Mouse (Mus musculus): Measurements from ENCODE around the gene Grap. TPM values are rescaled to one million over a fixed set of nuclear protein-coding genes. Genes with fewer than 3 reads are reported as not detected.

The Grap gene
- polyA plus RNA-seq, 1 experiment from 2014 or later: 5.9 TPM

DNA sequence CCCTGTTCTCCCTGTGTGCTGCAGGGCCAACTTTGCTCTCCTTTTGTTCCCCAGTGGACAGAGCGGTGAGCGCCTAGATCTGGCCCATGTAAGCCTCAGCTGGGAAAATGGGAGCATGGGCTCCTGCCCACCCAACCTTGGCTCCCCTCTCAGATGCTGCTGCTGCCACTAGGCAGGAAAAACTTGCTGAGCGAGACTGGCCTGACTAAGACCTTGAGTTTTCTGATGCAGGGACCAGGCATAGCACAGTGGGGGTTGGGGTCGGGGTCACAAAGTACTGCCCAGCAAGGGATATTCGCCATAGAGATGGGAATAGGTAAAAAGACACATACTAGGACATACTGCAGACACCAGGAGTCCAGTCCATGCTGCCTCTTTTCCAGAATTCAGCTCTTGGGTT lies 14.2 kb downstream of the Grap start:
- no peak overlapping the region for H3K27ac ChIP-seq (ENCODE audit: low read depth, low read length)
- H3K4me1 ChIP-seq (replicated peaks; ENCODE audit: control insufficient read depth, insufficient read depth, low read length): no peaks in the 10 kb centered on the region
- WGBS: 86% methylated on average over 5 of the region's 5 CpGs
- H3K27me3 ChIP-seq (ENCODE audit: control insufficient read depth, insufficient read depth, low read length): no peaks in the 10 kb centered on the region
- no peak overlapping the region for H3K9ac ChIP-seq (ENCODE audit: low read length)
- H3K36me3 ChIP-seq (ENCODE audit: control insufficient read depth, insufficient read depth, low read length): no peaks in the 10 kb centered on the region
- ATAC-seq (replicated peaks; ENCODE audit: low FRiP score): no peak
- no peaks in the 10 kb centered on the region for H3K9me3 ChIP-seq (ENCODE audit: control insufficient read depth, low read length)
- no peak for DNase-seq (ENCODE audit: low spot score)
- no peak overlapping the region for H3K4me3 ChIP-seq (ENCODE audit: low read depth, low read length)
- H3K4me2 ChIP-seq (ENCODE audit: low read depth, low read length, severe bottlenecking): no peak overlapping the region

DNA sequence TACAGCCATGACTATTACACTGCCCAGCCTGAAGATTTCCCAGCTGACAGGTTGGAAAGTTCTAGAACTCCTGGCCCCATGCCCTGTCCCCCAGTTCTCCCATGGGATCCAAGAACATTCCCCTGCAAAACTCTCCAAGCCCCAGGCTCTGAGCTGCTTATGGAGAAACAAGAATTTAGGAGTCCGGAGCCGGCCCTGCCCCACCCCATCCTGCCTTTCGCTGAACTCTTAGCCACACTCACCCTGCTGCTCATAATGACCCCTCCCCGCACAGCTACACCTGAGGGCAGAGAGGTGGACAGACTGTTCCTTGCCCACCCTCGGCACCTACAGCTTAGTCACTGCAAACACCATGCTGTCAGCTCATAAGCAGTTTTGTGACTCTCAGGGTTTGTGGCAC lies 14.7 kb downstream of the Grap start:
- Histone ChIP-seq H3K27me3 (ENCODE audit: control insufficient read depth, insufficient read depth, low read length) (no peaks in the 10 kb centered on the region), H3K36me3 (ENCODE audit: control insufficient read depth, insufficient read depth, low read length) (no peaks in the 10 kb centered on the region), H3K9ac (ENCODE audit: low read length) (no peak overlapping the region), H3K4me3 (ENCODE audit: low read depth, low read length) (no peak overlapping the region), H3K9me3 (ENCODE audit: control insufficient read depth, low read length) (no peaks in the 10 kb centered on the region), H3K4me2 (ENCODE audit: low read depth, low read length, severe bottlenecking) (no peak overlapping the region), H3K4me1 (replicated peaks; ENCODE audit: control insufficient read depth, insufficient read depth, low read length) (no peaks in the 10 kb centered on the region), H3K27ac (ENCODE audit: low read depth, low read length) (no peak overlapping the region)
- WGBS: 82% methylated on average over 5 of the region's 5 CpGs
- ATAC-seq (replicated peaks; ENCODE audit: low FRiP score) (no peak), DNase-seq (ENCODE audit: low spot score) (no peak)

DNA sequence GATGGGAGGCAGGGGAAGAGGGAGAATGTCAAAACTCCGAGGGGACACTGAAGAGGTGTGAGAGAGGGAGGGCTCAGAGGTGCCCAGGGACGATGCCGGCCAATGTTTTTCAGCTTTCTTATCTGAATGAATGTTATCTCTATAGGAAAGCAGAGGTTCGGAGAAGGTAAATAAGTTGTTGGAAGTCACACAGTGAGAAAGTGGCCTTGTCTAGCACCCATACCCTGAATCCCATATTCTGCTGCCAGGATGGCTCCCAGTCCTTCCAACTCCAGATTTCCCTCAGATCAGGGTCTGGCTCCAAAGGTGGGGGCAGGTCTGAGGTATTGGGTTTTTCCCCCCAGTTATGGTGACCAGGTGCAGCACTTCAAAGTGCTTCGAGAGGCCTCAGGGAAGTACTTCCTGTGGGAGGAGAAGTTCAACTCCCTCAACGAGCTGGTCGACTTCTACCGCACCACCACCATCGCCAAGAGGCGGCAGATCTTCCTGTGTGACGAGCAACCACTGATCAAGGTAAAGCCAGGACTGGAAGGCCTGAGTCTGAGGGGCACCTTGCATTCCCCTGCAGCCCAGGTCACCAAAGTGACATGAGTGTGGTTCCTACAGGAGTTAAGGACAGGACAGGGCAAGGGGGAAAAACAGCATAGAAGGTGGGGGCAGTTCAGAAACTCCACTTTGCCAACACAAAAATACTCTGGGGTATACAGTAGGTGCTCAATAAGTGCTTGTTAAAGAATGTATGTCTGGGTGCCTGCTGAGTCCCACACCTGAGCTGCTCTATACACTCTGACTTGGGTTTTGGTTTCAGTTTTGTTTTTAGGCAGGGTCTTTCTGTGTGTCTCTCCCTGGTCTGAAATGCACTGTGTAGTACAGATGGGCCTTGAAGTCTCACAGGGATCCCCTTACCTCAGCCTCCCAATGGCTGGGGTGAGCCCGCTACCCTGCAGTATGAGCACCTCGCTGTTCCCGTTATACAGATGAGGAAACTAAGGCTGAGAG lies 16.7 kb downstream of the Grap start:
- no peaks in the 10 kb centered on the region for H3K36me3 ChIP-seq (ENCODE audit: control insufficient read depth, insufficient read depth, low read length)
- no peak overlapping the region for H3K4me3 ChIP-seq (ENCODE audit: low read depth, low read length)
- DNase-seq (ENCODE audit: low spot score): no peak
- peaks cover 4% of the 10 kb centered on the region; the same call in 1 of the 2 replicates for H3K4me1 ChIP-seq (replicated peaks; ENCODE audit: control insufficient read depth, insufficient read depth, low read length)
- no peak overlapping the region for H3K4me2 ChIP-seq (ENCODE audit: low read depth, low read length, severe bottlenecking)
- 86% methylated on average over 14 of the region's 14 CpGs for WGBS
- H3K9ac ChIP-seq (ENCODE audit: low read length): no peak overlapping the region
- no peaks in the 10 kb centered on the region for H3K9me3 ChIP-seq (ENCODE audit: control insufficient read depth, low read length)
- H3K27ac ChIP-seq (ENCODE audit: low read depth, low read length): no peak overlapping the region
- no peak for ATAC-seq (replicated peaks; ENCODE audit: low FRiP score)
- no peaks in the 10 kb centered on the region for H3K27me3 ChIP-seq (ENCODE audit: control insufficient read depth, insufficient read depth, low read length)

DNA sequence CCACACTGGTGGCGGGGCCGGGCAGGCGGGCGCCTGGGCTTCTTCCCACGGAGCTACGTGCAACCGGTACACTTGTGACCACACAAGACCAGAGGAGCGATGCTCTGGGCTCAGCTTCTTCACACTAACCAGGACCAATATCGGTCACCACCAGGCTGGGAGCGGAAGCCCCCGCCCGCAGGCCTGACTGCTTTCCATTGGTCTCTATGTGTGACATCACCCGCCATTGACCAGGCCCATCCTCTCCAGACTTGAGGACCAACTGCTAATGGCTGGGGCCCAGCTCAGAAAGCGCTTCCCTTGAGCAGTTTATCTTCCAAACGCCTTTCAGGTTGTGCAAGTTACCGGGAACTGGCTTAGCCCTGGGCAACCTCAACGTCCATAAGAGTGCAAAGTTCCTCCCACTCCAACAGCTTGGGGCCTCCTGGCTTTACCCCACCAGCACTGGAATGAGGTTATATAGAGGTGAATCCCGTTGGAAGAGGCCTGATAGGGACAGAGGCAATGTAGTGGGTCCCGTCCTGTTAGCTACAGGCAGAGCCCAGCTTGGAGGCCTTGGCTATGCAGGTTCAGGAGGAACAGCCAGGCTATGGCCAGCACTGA lies 18.8 kb downstream of the Grap start:
- Histone ChIP-seq H3K4me3 (ENCODE audit: low read depth, low read length) (no peak overlapping the region), H3K27me3 (ENCODE audit: control insufficient read depth, insufficient read depth, low read length) (no peaks in the 10 kb centered on the region), H3K27ac (ENCODE audit: low read depth, low read length) (no peak overlapping the region), H3K9me3 (ENCODE audit: control insufficient read depth, low read length) (no peaks in the 10 kb centered on the region), H3K36me3 (ENCODE audit: control insufficient read depth, insufficient read depth, low read length) (no peaks in the 10 kb centered on the region), H3K4me2 (ENCODE audit: low read depth, low read length, severe bottlenecking) (no peak overlapping the region), H3K9ac (ENCODE audit: low read length) (no peak overlapping the region), H3K4me1 (replicated peaks; ENCODE audit: control insufficient read depth, insufficient read depth, low read length) (peaks cover 9% of the 10 kb centered on the region; the same call in 1 of the 2 replicates)
- no peak for DNase-seq (ENCODE audit: low spot score)
- WGBS: 64% methylated on average over 19 of the region's 19 CpGs
- no peak for ATAC-seq (replicated peaks; ENCODE audit: low FRiP score)

DNA sequence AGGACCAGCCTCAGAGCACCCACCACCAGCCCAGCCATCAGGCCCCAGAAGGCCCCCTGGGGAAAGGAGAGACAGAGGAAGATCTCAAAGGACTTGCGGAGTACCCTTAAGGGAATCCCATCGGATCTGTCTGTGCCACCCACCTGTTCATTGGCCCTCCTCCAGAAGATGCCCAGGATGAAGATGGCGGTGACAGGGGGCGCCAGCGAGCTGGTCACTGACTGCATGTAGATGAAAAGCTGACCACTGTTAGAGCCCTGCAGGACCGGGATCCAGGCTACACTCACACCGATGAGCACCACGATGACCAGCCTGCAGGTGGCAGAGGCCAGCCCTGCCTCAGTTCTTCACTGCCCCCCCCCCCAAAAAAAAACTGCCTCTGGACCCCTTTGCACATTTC lies 20.6 kb downstream of the Grap start:
- Histone ChIP-seq H3K9ac (ENCODE audit: low read length) (no peak overlapping the region), H3K27me3 (ENCODE audit: control insufficient read depth, insufficient read depth, low read length) (no peaks in the 10 kb centered on the region), H3K36me3 (ENCODE audit: control insufficient read depth, insufficient read depth, low read length) (no peaks in the 10 kb centered on the region), H3K4me2 (ENCODE audit: low read depth, low read length, severe bottlenecking) (no peak overlapping the region), H3K4me1 (replicated peaks; ENCODE audit: control insufficient read depth, insufficient read depth, low read length) (peaks cover 9% of the 10 kb centered on the region; the same call in 1 of the 2 replicates), H3K27ac (ENCODE audit: low read depth, low read length) (no peak overlapping the region), H3K4me3 (ENCODE audit: low read depth, low read length) (no peak overlapping the region), H3K9me3 (ENCODE audit: control insufficient read depth, low read length) (no peaks in the 10 kb centered on the region)
- WGBS: 31% methylated on average over 8 of the region's 8 CpGs
- ATAC-seq (replicated peaks; ENCODE audit: low FRiP score) (no peak), DNase-seq (ENCODE audit: low spot score) (peak; percentile 67)

- no peaks in the 10 kb centered on the region for H3K9me3 ChIP-seq (ENCODE audit: control insufficient read depth, low read length)
- H3K36me3 ChIP-seq (ENCODE audit: control insufficient read depth, insufficient read depth, low read length): no peaks in the 10 kb centered on the region
- H3K4me3 ChIP-seq (ENCODE audit: low read depth, low read length): no peak overlapping the region
- 25% methylated on average over 17 of the region's 19 CpGs for WGBS
- DNase-seq (ENCODE audit: low spot score) (no peak), ATAC-seq (replicated peaks; ENCODE audit: low FRiP score) (peak; percentile 81)
- H3K4me1 ChIP-seq (replicated peaks; ENCODE audit: control insufficient read depth, insufficient read depth, low read length): peaks cover 9% of the 10 kb centered on the region; the same call in 1 of the 2 replicates
- H3K27ac ChIP-seq (ENCODE audit: low read depth, low read length): no peak overlapping the region
- H3K9ac ChIP-seq (ENCODE audit: low read length): no peak overlapping the region
- no peak overlapping the region for H3K4me2 ChIP-seq (ENCODE audit: low read depth, low read length, severe bottlenecking)
- H3K27me3 ChIP-seq (ENCODE audit: control insufficient read depth, insufficient read depth, low read length): no peaks in the 10 kb centered on the region
These were observed 21.2 kb downstream of the Grap start for GRCm38 (mm10) chr11:61674151-61674838.

DNA sequence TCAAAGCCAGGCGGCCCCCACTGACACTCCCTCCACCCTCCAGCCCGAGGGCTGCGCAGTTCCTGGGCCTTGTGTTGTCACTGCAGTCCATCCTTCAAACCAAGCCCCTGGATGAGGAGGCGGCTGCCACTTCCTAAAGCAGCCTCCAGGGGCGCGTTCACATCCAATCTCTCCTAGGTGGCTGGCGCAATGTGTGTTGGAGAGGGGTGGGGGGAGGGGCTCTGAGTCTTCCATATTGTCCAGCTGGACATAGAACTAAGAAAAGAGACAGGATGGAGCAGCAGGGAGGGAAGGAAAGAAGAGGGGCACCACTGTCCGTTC lies 21.7 kb downstream of the Grap start:
- ATAC-seq (replicated peaks; ENCODE audit: low FRiP score): peak; percentile 90
- Histone ChIP-seq H3K9me3 (ENCODE audit: control insufficient read depth, low read length) (no peaks in the 10 kb centered on the region), H3K27ac (ENCODE audit: low read depth, low read length) (no peak overlapping the region), H3K27me3 (ENCODE audit: control insufficient read depth, insufficient read depth, low read length) (no peaks in the 10 kb centered on the region), H3K36me3 (ENCODE audit: control insufficient read depth, insufficient read depth, low read length) (no peaks in the 10 kb centered on the region), H3K9ac (ENCODE audit: low read length) (no peak overlapping the region), H3K4me3 (ENCODE audit: low read depth, low read length) (no peak overlapping the region), H3K4me1 (replicated peaks; ENCODE audit: control insufficient read depth, insufficient read depth, low read length) (peaks cover 9% of the 10 kb centered on the region; the same call in 1 of the 2 replicates), H3K4me2 (ENCODE audit: low read depth, low read length, severe bottlenecking) (peak overlapping the region; percentile 2; the same call in 1 of the 2 replicates)
- WGBS: 1% methylated on average over 8 of the region's 8 CpGs
- DNase-seq (ENCODE audit: low spot score): peak; percentile 91

DNA sequence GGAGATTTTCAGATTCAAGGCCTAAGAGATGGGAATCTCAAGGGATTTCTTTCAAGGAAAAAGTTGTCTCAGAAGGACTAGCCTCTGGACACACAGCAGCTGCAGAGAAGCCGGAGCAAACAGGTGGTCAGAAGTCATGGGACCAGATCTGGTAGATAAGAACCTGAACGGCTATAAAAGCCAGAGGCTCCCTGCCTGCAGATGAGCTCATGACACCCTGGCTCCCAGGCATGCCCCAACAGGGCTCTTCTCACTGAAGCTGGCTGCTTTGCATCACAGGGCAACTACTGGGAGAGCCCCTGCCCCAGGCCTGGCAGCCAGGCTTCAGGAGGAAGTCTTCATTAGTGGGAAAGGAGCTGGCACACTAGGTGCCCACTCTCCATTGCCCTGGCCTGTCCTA lies 22.3 kb downstream of the Grap start:
- 55% methylated on average over 2 of the region's 2 CpGs for WGBS
- no peaks in the 10 kb centered on the region for H3K27me3 ChIP-seq (ENCODE audit: control insufficient read depth, insufficient read depth, low read length)

More for the DNA sequence above, 22.3 kb downstream of the Grap start:
- no peaks in the 10 kb centered on the region for H3K9me3 ChIP-seq (ENCODE audit: control insufficient read depth, low read length)
- H3K4me2 ChIP-seq (ENCODE audit: low read depth, low read length, severe bottlenecking): no peak overlapping the region
- peaks cover 9% of the 10 kb centered on the region; the same call in 1 of the 2 replicates for H3K4me1 ChIP-seq (replicated peaks; ENCODE audit: control insufficient read depth, insufficient read depth, low read length)
- H3K9ac ChIP-seq (ENCODE audit: low read length): no peak overlapping the region
- H3K27ac ChIP-seq (ENCODE audit: low read depth, low read length): no peak overlapping the region
- ATAC-seq (replicated peaks; ENCODE audit: low FRiP score) (no peak), DNase-seq (ENCODE audit: low spot score) (no peak)
- H3K36me3 ChIP-seq (ENCODE audit: control insufficient read depth, insufficient read depth, low read length): no peaks in the 10 kb centered on the region
- no peak overlapping the region for H3K4me3 ChIP-seq (ENCODE audit: low read depth, low read length)
